21 mouse cellular contexts compared by ENCODE assay signal in genomic region chr11:43520521-43520920, GRCm38 (mm10). TPM values are rescaled to one million over a fixed set of nuclear protein-coding genes. Genes with fewer than 3 reads are reported as not detected.
"Had no signal": no experiment of that assay in that cellular context is flagged by ENCODE, and none has a peak within 500 bp of the region (broad histone marks: within the 10 kb centered on the region; RNA-seq: fewer than 3 reads in every experiment).

No protein-coding gene starts in this region.

- H3K36me3 ChIP-seq: midbrain, embryonic 10.5 days; midbrain, embryonic 12.5 days; neural tube, embryonic 13.5 days; neural tube, embryonic 15.5 days had no signal

- ATAC-seq: midbrain, embryonic 16.5 days had no signal

- H3K4me3 ChIP-seq: midbrain, embryonic 10.5 days; midbrain, embryonic 12.5 days; myocyte; neural tube, embryonic 13.5 days; neural tube, embryonic 15.5 days had no signal

- DNase-seq: lung, adult 18-20 months; lung, embryonic 14.5 days; lung, postnatal 10 days; lung, postnatal 4 days; midbrain, embryonic 14.5 days; retina, postnatal 1 day; right cerebral cortex, adult 18-20 months; right cerebral cortex, postnatal 25 days; right cerebral cortex, postnatal 4 days; spleen, adult 18-20 months; thymus, adult 2 months; thymus, postnatal 25 days; thymus, postnatal 4 days had no signal

- H3K9me3 ChIP-seq: midbrain, embryonic 10.5 days; midbrain, embryonic 12.5 days; neural tube, embryonic 13.5 days; neural tube, embryonic 15.5 days had no signal

- H3K27ac ChIP-seq: midbrain, embryonic 10.5 days; midbrain, embryonic 12.5 days; neural tube, embryonic 13.5 days; neural tube, embryonic 15.5 days had no signal

- H3K9ac ChIP-seq: lung, embryonic 14.5 days; midbrain, embryonic 12.5 days; neural tube, embryonic 13.5 days; neural tube, embryonic 15.5 days had no signal

- H3K27me3 ChIP-seq: neural tube, embryonic 13.5 days; neural tube, embryonic 15.5 days had no signal

- H3K4me2 ChIP-seq: lung, embryonic 14.5 days; midbrain, embryonic 12.5 days; neural tube, embryonic 13.5 days; neural tube, embryonic 15.5 days had no signal

- H3K4me1 ChIP-seq: midbrain, embryonic 12.5 days; neural tube, embryonic 13.5 days had no signal

RNA-seq across cellular contexts. Expression of gene Ccnjl, which starts 8.1 kb away (rescaled TPM):
- total RNA-seq: megakaryocyte, adult 5-6 weeks had no signal

RNA-seq across cellular contexts. Expression of gene C1qtnf2, which starts 46.4 kb away (rescaled TPM):
- total RNA-seq: megakaryocyte, adult 5-6 weeks; megakaryocyte-erythroid progenitor cell, adult 5-6 weeks had no signal
- polyA plus RNA-seq: myocyte had no signal
